Comparison of ENCODE assay signal across 41 mouse cellular contexts in the genomic region with DNA sequence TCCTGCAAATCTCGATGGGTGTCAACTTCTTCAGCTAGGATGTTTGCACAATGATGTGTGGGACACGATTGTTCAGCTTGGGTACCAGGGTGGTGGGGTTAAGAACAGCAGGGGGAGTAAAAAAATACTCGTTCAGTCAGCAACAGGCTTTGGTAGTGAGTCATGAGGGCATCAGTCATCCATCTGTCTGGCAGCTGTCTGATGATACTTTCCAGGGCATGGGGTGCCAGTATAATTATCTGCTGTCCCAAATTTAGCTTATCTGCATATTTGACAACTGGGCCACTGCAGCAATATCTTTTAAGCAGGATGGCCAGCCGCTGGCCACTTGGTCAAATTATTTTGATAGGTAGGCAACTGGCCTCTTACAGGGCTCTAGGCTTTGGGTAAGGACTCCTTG. TPM values are rescaled to one million over a fixed set of nuclear protein-coding genes. Genes with fewer than 3 reads are reported as not detected.
"Had no signal": no experiment of that assay in that cellular context is flagged by ENCODE, and none has a peak within 500 bp of the region (broad histone marks: within the 10 kb centered on the region; RNA-seq: fewer than 3 reads in every experiment).

No protein-coding gene starts in this region.

- DNase-seq: gastrocnemius, postnatal 14 days; gastrocnemius, postnatal 36 days; heart, adult 11 months; kidney, adult 11 months; kidney, adult 2 months; kidney, adult 9 months; kidney, postnatal 14 days; kidney, postnatal 36 days; layer of hippocampus, adult 9-11 months; layer of hippocampus, postnatal 36 days; liver; lung, adult 18-20 months had no signal

- ATAC-seq: hindbrain, postnatal 0 days; intestine, embryonic 16.5 days had no signal

- H3K4me2 ChIP-seq: heart, embryonic 11.5 days; heart, embryonic 13.5 days; heart, embryonic 15.5 days; hindbrain, embryonic 13.5 days; hindbrain, embryonic 15.5 days; kidney, embryonic 15.5 days; limb, embryonic 12.5 days; liver, embryonic 11.5 days had no signal

- H3K27me3 ChIP-seq: heart, embryonic 13.5 days; heart, embryonic 15.5 days; hindbrain, embryonic 13.5 days; hindbrain, embryonic 15.5 days; kidney, embryonic 15.5 days; limb, embryonic 12.5 days had no signal

- H3K4me3 ChIP-seq: heart, embryonic 13.5 days; heart, embryonic 15.5 days; hindbrain, embryonic 13.5 days; hindbrain, embryonic 15.5 days; kidney, embryonic 15.5 days; limb, embryonic 10.5 days; limb, embryonic 12.5 days had no signal

- H3K36me3 ChIP-seq: heart, embryonic 13.5 days; heart, embryonic 15.5 days; hindbrain, embryonic 13.5 days; hindbrain, embryonic 15.5 days; kidney, embryonic 15.5 days; limb, embryonic 10.5 days; limb, embryonic 12.5 days had no signal

- H3K27ac ChIP-seq: heart, embryonic 13.5 days; heart, embryonic 15.5 days; hindbrain, embryonic 13.5 days; hindbrain, embryonic 15.5 days; hindbrain, postnatal 0 days; kidney, embryonic 15.5 days; kidney, postnatal 0 days; limb, embryonic 10.5 days; limb, embryonic 12.5 days; liver, embryonic 14.5 days had no signal

- H3K9ac ChIP-seq: heart, embryonic 13.5 days; heart, embryonic 15.5 days; hindbrain, embryonic 13.5 days; hindbrain, embryonic 15.5 days; kidney, embryonic 15.5 days; limb, embryonic 12.5 days; liver, embryonic 14.5 days had no signal

- H3K4me1 ChIP-seq: heart, embryonic 13.5 days; heart, embryonic 15.5 days; hindbrain, embryonic 13.5 days; hindbrain, embryonic 15.5 days; kidney, embryonic 15.5 days; limb, embryonic 10.5 days; limb, embryonic 12.5 days had no signal

RNA-seq across cellular contexts. Expression of gene Vmn1r42, which starts 12.4 kb away (rescaled TPM):
- total RNA-seq: gastrocnemius, adult 18-20 months; gastrocnemius, adult 8-10 months; gastrocnemius, postnatal 14 days; gastrocnemius, postnatal 36 days; hematopoietic stem cell, adult 5-6 weeks; hindbrain, postnatal 0 days; layer of hippocampus, adult 18-20 months; layer of hippocampus, adult 8-10 months; layer of hippocampus, postnatal 14 days; layer of hippocampus, postnatal 36 days; left cerebral cortex, adult 18-20 months; left cerebral cortex, postnatal 14 days; left cerebral cortex, postnatal 36 days had no signal
- polyA plus RNA-seq: heart, embryonic 11.5 days; heart, embryonic 13.5 days; heart, embryonic 15.5 days; heart, postnatal 0 days; hindbrain, embryonic 11.5 days; hindbrain, embryonic 13.5 days; hindbrain, embryonic 15.5 days; hindbrain, postnatal 0 days; intestine, embryonic 14.5 days; intestine, embryonic 16.5 days; kidney, adult 2 months; kidney, embryonic 15.5 days; kidney, postnatal 0 days; large intestine, adult 2 months; limb, embryonic 10.5 days; limb, embryonic 12.5 days; limb, embryonic 14.5 days; liver, embryonic 11.5 days; liver, embryonic 14.5 days; liver, embryonic 16.5 days had no signal

RNA-seq across cellular contexts. Expression of gene Vmn1r43, which starts 12.4 kb away (rescaled TPM):
- total RNA-seq: gastrocnemius, adult 18-20 months; gastrocnemius, adult 8-10 months; gastrocnemius, postnatal 14 days; gastrocnemius, postnatal 36 days; hematopoietic stem cell, adult 5-6 weeks; hindbrain, postnatal 0 days; layer of hippocampus, adult 18-20 months; layer of hippocampus, adult 8-10 months; layer of hippocampus, postnatal 14 days; layer of hippocampus, postnatal 36 days; left cerebral cortex, adult 18-20 months; left cerebral cortex, postnatal 14 days; left cerebral cortex, postnatal 36 days had no signal
- polyA plus RNA-seq: heart, embryonic 11.5 days; heart, embryonic 13.5 days; heart, embryonic 15.5 days; heart, postnatal 0 days; hindbrain, embryonic 11.5 days; hindbrain, embryonic 13.5 days; hindbrain, embryonic 15.5 days; hindbrain, postnatal 0 days; intestine, embryonic 14.5 days; intestine, embryonic 16.5 days; kidney, adult 2 months; kidney, embryonic 15.5 days; kidney, postnatal 0 days; limb, embryonic 10.5 days; limb, embryonic 12.5 days; limb, embryonic 14.5 days; liver, embryonic 11.5 days; liver, embryonic 14.5 days; liver, embryonic 16.5 days had no signal

RNA-seq across cellular contexts. Expression of gene Vmn1r44, which starts 19.7 kb away (rescaled TPM):
- total RNA-seq: gastrocnemius, adult 18-20 months; gastrocnemius, adult 8-10 months; gastrocnemius, postnatal 14 days; gastrocnemius, postnatal 36 days; hematopoietic stem cell, adult 5-6 weeks; hindbrain, postnatal 0 days; layer of hippocampus, adult 18-20 months; layer of hippocampus, adult 8-10 months; layer of hippocampus, postnatal 14 days; layer of hippocampus, postnatal 36 days; left cerebral cortex, adult 18-20 months; left cerebral cortex, postnatal 14 days; left cerebral cortex, postnatal 36 days had no signal
- polyA plus RNA-seq: gonadal fat pad, adult 2 months; heart, embryonic 11.5 days; heart, embryonic 13.5 days; heart, embryonic 15.5 days; heart, postnatal 0 days; hindbrain, embryonic 11.5 days; hindbrain, embryonic 13.5 days; hindbrain, embryonic 15.5 days; hindbrain, postnatal 0 days; intestine, embryonic 14.5 days; intestine, embryonic 16.5 days; kidney, adult 2 months; kidney, embryonic 15.5 days; kidney, postnatal 0 days; large intestine, adult 2 months; limb, embryonic 10.5 days; limb, embryonic 12.5 days; limb, embryonic 14.5 days; liver, embryonic 11.5 days; liver, embryonic 14.5 days; liver, embryonic 16.5 days had no signal
